Comparison of ENCODE assay signal across 26 mouse cellular contexts in genomic region chr5:4348334-4348733, GRCm38 (mm10).
"Had no signal": no experiment of that assay in that cellular context is flagged by ENCODE, and none has a peak within 500 bp of the region (broad histone marks: within the 10 kb centered on the region; RNA-seq: fewer than 3 reads in every experiment).

No protein-coding gene starts in this region.

- H3K9me3 ChIP-seq: heart, embryonic 13.5 days; heart, embryonic 15.5 days; hindbrain, embryonic 10.5 days; hindbrain, embryonic 12.5 days; intestine, embryonic 15.5 days; kidney, embryonic 15.5 days; limb, embryonic 13.5 days; limb, embryonic 15.5 days; liver, embryonic 12.5 days had no signal

- H3K4me1 ChIP-seq: heart, embryonic 13.5 days; heart, embryonic 15.5 days; hindbrain, embryonic 10.5 days; hindbrain, embryonic 12.5 days; intestine, embryonic 15.5 days; kidney, embryonic 15.5 days; limb, embryonic 13.5 days; limb, embryonic 15.5 days; liver, embryonic 12.5 days had no signal

- H3K4me2 ChIP-seq: heart, embryonic 11.5 days; heart, embryonic 13.5 days; heart, embryonic 15.5 days; hindbrain, embryonic 12.5 days; hindbrain, embryonic 14.5 days; intestine, embryonic 15.5 days; kidney, embryonic 15.5 days; limb, embryonic 13.5 days; limb, embryonic 15.5 days; liver, embryonic 12.5 days had no signal

- DNase-seq: gastrocnemius, postnatal 14 days; gastrocnemius, postnatal 36 days; heart, adult 2 months; heart, postnatal 4 days; kidney, adult 18-20 months; kidney, adult 9 months; kidney, postnatal 14 days; kidney, postnatal 36 days; layer of hippocampus, adult 9-11 months; layer of hippocampus, postnatal 36 days; left cerebral cortex, postnatal 4 days had no signal

- ATAC-seq: hindbrain, embryonic 16.5 days; inflammation-experienced regulatory T-cells, adult 6 months; intestine, embryonic 15.5 days; intestine, postnatal 0 days; liver, embryonic 12.5 days had no signal

- H3K4me3 ChIP-seq: heart, adult 2 months; heart, embryonic 13.5 days; heart, embryonic 15.5 days; hindbrain, embryonic 10.5 days; hindbrain, embryonic 12.5 days; intestine, embryonic 15.5 days; kidney, embryonic 15.5 days; limb, embryonic 13.5 days; limb, embryonic 15.5 days; liver, embryonic 12.5 days had no signal

- H3K27me3 ChIP-seq: heart, embryonic 13.5 days; heart, embryonic 15.5 days; hindbrain, embryonic 12.5 days; intestine, embryonic 15.5 days; kidney, embryonic 15.5 days; limb, embryonic 13.5 days; limb, embryonic 15.5 days; liver, embryonic 12.5 days had no signal

- H3K27ac ChIP-seq: heart, adult 2 months; heart, embryonic 13.5 days; heart, embryonic 15.5 days; hindbrain, embryonic 10.5 days; hindbrain, embryonic 12.5 days; hindbrain, embryonic 14.5 days; intestine, embryonic 15.5 days; kidney, embryonic 15.5 days; kidney, postnatal 0 days; limb, embryonic 13.5 days; limb, embryonic 15.5 days; liver, embryonic 12.5 days had no signal

- H3K36me3 ChIP-seq: heart, embryonic 13.5 days; heart, embryonic 15.5 days; hindbrain, embryonic 10.5 days; hindbrain, embryonic 12.5 days; intestine, embryonic 15.5 days; kidney, embryonic 15.5 days; limb, embryonic 13.5 days; limb, embryonic 15.5 days; liver, embryonic 12.5 days had no signal

- H3K9ac ChIP-seq: heart, embryonic 13.5 days; heart, embryonic 15.5 days; hindbrain, embryonic 12.5 days; hindbrain, embryonic 14.5 days; intestine, embryonic 15.5 days; kidney, embryonic 15.5 days; limb, embryonic 13.5 days; limb, embryonic 15.5 days; liver, embryonic 12.5 days had no signal
